Mouse (Mus musculus): ENCODE results near the gene Pkp4. TPM values are rescaled to one million over a fixed set of nuclear protein-coding genes. Genes with fewer than 3 reads are reported as not detected.

Pkp4 gene
- polyA plus RNA-seq, 1 experiment from 2014 or later, result 33.6 TPM

GRCm38 (mm10) chr2:59162285-59162600, 1.6 kb downstream of the Pkp4 start:
- peaks cover 9% of the 10 kb centered on the region for H3K4me1 ChIP-seq (ENCODE audit: control insufficient read depth, insufficient read depth, low read length)
- H3K36me3 ChIP-seq (ENCODE audit: control insufficient read depth, insufficient read depth, low read length), result no peaks in the 10 kb centered on the region
- peak overlapping the region; percentile 67 for H3K4me2 ChIP-seq (ENCODE audit: low read depth, low read length)
- peak overlapping the region; percentile 83 for H3K4me3 ChIP-seq (ENCODE audit: low read depth, low read length)
- WGBS, result 32% methylated on average over 8 of the region's 8 CpGs
- no peak overlapping the region; the same call in 1 of the 2 replicates for H3K27ac ChIP-seq (ENCODE audit: low read depth, low read length)
- no peaks in the 10 kb centered on the region for H3K9me3 ChIP-seq (ENCODE audit: control insufficient read depth, low read length)
- ATAC-seq (ENCODE audit: low read depth), result no peak
- no peaks in the 10 kb centered on the region for H3K27me3 ChIP-seq (ENCODE audit: control insufficient read depth, insufficient read depth, low read length)
- H3K9ac ChIP-seq (replicated peaks; ENCODE audit: low read depth, low read length), result peak overlapping the region; percentile 83; the same call in 1 of the 2 replicates

GRCm38 (mm10) chr2:59166976-59167375, 6.3 kb downstream of the Pkp4 start:
- Histone ChIP-seq H3K4me3 (ENCODE audit: low read depth, low read length) (no peak overlapping the region), H3K27ac (ENCODE audit: low read depth, low read length) (no peak overlapping the region), H3K9ac (replicated peaks; ENCODE audit: low read depth, low read length) (no peak overlapping the region), H3K36me3 (ENCODE audit: control insufficient read depth, insufficient read depth, low read length) (no peaks in the 10 kb centered on the region), H3K4me1 (ENCODE audit: control insufficient read depth, insufficient read depth, low read length) (peaks cover 9% of the 10 kb centered on the region), H3K27me3 (ENCODE audit: control insufficient read depth, insufficient read depth, low read length) (no peaks in the 10 kb centered on the region), H3K4me2 (ENCODE audit: low read depth, low read length) (no peak overlapping the region), H3K9me3 (ENCODE audit: control insufficient read depth, low read length) (no peaks in the 10 kb centered on the region)
- no peak for ATAC-seq (ENCODE audit: low read depth)
- WGBS, result 77% methylated on average over 4 of the region's 4 CpGs

GRCm38 (mm10) chr2:59167830-59168229, 7.2 kb downstream of the Pkp4 start:
- no peak for ATAC-seq (ENCODE audit: low read depth)
- Histone ChIP-seq H3K9me3 (ENCODE audit: control insufficient read depth, low read length) (no peaks in the 10 kb centered on the region), H3K4me2 (ENCODE audit: low read depth, low read length) (no peak overlapping the region), H3K27ac (ENCODE audit: low read depth, low read length) (no peak overlapping the region), H3K4me3 (ENCODE audit: low read depth, low read length) (no peak overlapping the region), H3K4me1 (ENCODE audit: control insufficient read depth, insufficient read depth, low read length) (peaks cover 5% of the 10 kb centered on the region), H3K36me3 (ENCODE audit: control insufficient read depth, insufficient read depth, low read length) (no peaks in the 10 kb centered on the region), H3K27me3 (ENCODE audit: control insufficient read depth, insufficient read depth, low read length) (no peaks in the 10 kb centered on the region), H3K9ac (replicated peaks; ENCODE audit: low read depth, low read length) (no peak overlapping the region)
- 74% methylated on average over 4 of the region's 4 CpGs for WGBS

GRCm38 (mm10) chr2:59169572-59170207, 9.0 kb downstream of the Pkp4 start:
- Histone ChIP-seq H3K27me3 (ENCODE audit: control insufficient read depth, insufficient read depth, low read length) (no peaks in the 10 kb centered on the region), H3K4me1 (ENCODE audit: control insufficient read depth, insufficient read depth, low read length) (no peaks in the 10 kb centered on the region), H3K4me3 (ENCODE audit: low read depth, low read length) (no peak overlapping the region), H3K9me3 (ENCODE audit: control insufficient read depth, low read length) (no peaks in the 10 kb centered on the region), H3K36me3 (ENCODE audit: control insufficient read depth, insufficient read depth, low read length) (no peaks in the 10 kb centered on the region), H3K4me2 (ENCODE audit: low read depth, low read length) (no peak overlapping the region), H3K9ac (replicated peaks; ENCODE audit: low read depth, low read length) (no peak overlapping the region), H3K27ac (ENCODE audit: low read depth, low read length) (no peak overlapping the region)
- ATAC-seq (ENCODE audit: low read depth), result no peak
- WGBS, result 77% methylated on average over 9 of the region's 9 CpGs

- no peak overlapping the region for H3K9ac ChIP-seq (replicated peaks; ENCODE audit: low read depth, low read length)
- H3K27me3 ChIP-seq (ENCODE audit: control insufficient read depth, insufficient read depth, low read length), result no peaks in the 10 kb centered on the region
- 90% methylated on average over 3 of the region's 3 CpGs for WGBS
- no peaks in the 10 kb centered on the region for H3K4me1 ChIP-seq (ENCODE audit: control insufficient read depth, insufficient read depth, low read length)
- H3K4me3 ChIP-seq (ENCODE audit: low read depth, low read length), result no peak overlapping the region
- no peak overlapping the region for H3K4me2 ChIP-seq (ENCODE audit: low read depth, low read length)
- H3K27ac ChIP-seq (ENCODE audit: low read depth, low read length), result no peak overlapping the region
- ATAC-seq (ENCODE audit: low read depth), result no peak
- H3K36me3 ChIP-seq (ENCODE audit: control insufficient read depth, insufficient read depth, low read length), result no peaks in the 10 kb centered on the region
- no peaks in the 10 kb centered on the region for H3K9me3 ChIP-seq (ENCODE audit: control insufficient read depth, low read length)
Measured at GRCm38 (mm10) chr2:59170208-59170589, 9.5 kb downstream of the Pkp4 start.

- H3K27me3 ChIP-seq (ENCODE audit: control insufficient read depth, insufficient read depth, low read length), result no peaks in the 10 kb centered on the region
- no peak overlapping the region for H3K4me2 ChIP-seq (ENCODE audit: low read depth, low read length)
- no peaks in the 10 kb centered on the region for H3K9me3 ChIP-seq (ENCODE audit: control insufficient read depth, low read length)
- no peak overlapping the region for H3K9ac ChIP-seq (replicated peaks; ENCODE audit: low read depth, low read length)
- ATAC-seq (ENCODE audit: low read depth), result no peak
- 98% methylated on average over 5 of the region's 5 CpGs for WGBS
- no peak overlapping the region for H3K27ac ChIP-seq (ENCODE audit: low read depth, low read length)
- no peaks in the 10 kb centered on the region for H3K36me3 ChIP-seq (ENCODE audit: control insufficient read depth, insufficient read depth, low read length)
- H3K4me3 ChIP-seq (ENCODE audit: low read depth, low read length), result no peak overlapping the region
- no peaks in the 10 kb centered on the region for H3K4me1 ChIP-seq (ENCODE audit: control insufficient read depth, insufficient read depth, low read length)
Measured at GRCm38 (mm10) chr2:59170593-59170992, 9.9 kb downstream of the Pkp4 start.

- H3K4me1 ChIP-seq (ENCODE audit: control insufficient read depth, insufficient read depth, low read length), result no peaks in the 10 kb centered on the region
- H3K4me2 ChIP-seq (ENCODE audit: low read depth, low read length), result no peak overlapping the region
- H3K27ac ChIP-seq (ENCODE audit: low read depth, low read length), result no peak overlapping the region
- H3K36me3 ChIP-seq (ENCODE audit: control insufficient read depth, insufficient read depth, low read length), result no peaks in the 10 kb centered on the region
- no peak overlapping the region for H3K4me3 ChIP-seq (ENCODE audit: low read depth, low read length)
- H3K9ac ChIP-seq (replicated peaks; ENCODE audit: low read depth, low read length), result no peak overlapping the region
- no peaks in the 10 kb centered on the region for H3K27me3 ChIP-seq (ENCODE audit: control insufficient read depth, insufficient read depth, low read length)
- 80% methylated on average over 5 of the region's 5 CpGs for WGBS
- no peak for ATAC-seq (ENCODE audit: low read depth)
- no peaks in the 10 kb centered on the region for H3K9me3 ChIP-seq (ENCODE audit: control insufficient read depth, low read length)
Measured at GRCm38 (mm10) chr2:59171533-59171932, 10.9 kb downstream of the Pkp4 start.

- 72% methylated on average over 6 of the region's 6 CpGs for WGBS
- H3K9me3 ChIP-seq (ENCODE audit: control insufficient read depth, low read length), result no peaks in the 10 kb centered on the region
- no peaks in the 10 kb centered on the region for H3K36me3 ChIP-seq (ENCODE audit: control insufficient read depth, insufficient read depth, low read length)
- H3K4me1 ChIP-seq (ENCODE audit: control insufficient read depth, insufficient read depth, low read length), result no peaks in the 10 kb centered on the region
- no peak for ATAC-seq (ENCODE audit: low read depth)
- no peak overlapping the region for H3K4me3 ChIP-seq (ENCODE audit: low read depth, low read length)
- no peak overlapping the region for H3K27ac ChIP-seq (ENCODE audit: low read depth, low read length)
- H3K4me2 ChIP-seq (ENCODE audit: low read depth, low read length), result no peak overlapping the region
- no peaks in the 10 kb centered on the region for H3K27me3 ChIP-seq (ENCODE audit: control insufficient read depth, insufficient read depth, low read length)
- H3K9ac ChIP-seq (replicated peaks; ENCODE audit: low read depth, low read length), result no peak overlapping the region
Measured at GRCm38 (mm10) chr2:59175926-59176325, 15.3 kb downstream of the Pkp4 start.

GRCm38 (mm10) chr2:59178191-59178590, 17.5 kb downstream of the Pkp4 start:
- 73% methylated on average over 8 of the region's 8 CpGs for WGBS
- no peak overlapping the region for H3K27ac ChIP-seq (ENCODE audit: low read depth, low read length)
- no peak for ATAC-seq (ENCODE audit: low read depth)
- no peaks in the 10 kb centered on the region for H3K4me1 ChIP-seq (ENCODE audit: control insufficient read depth, insufficient read depth, low read length)
- H3K4me3 ChIP-seq (ENCODE audit: low read depth, low read length), result no peak overlapping the region
- H3K9ac ChIP-seq (replicated peaks; ENCODE audit: low read depth, low read length), result no peak overlapping the region
- H3K4me2 ChIP-seq (ENCODE audit: low read depth, low read length), result no peak overlapping the region
- H3K9me3 ChIP-seq (ENCODE audit: control insufficient read depth, low read length), result no peaks in the 10 kb centered on the region
- no peaks in the 10 kb centered on the region for H3K27me3 ChIP-seq (ENCODE audit: control insufficient read depth, insufficient read depth, low read length)
- no peaks in the 10 kb centered on the region for H3K36me3 ChIP-seq (ENCODE audit: control insufficient read depth, insufficient read depth, low read length)

Data from neural tube, embryonic 14.5 days (tissue).